Mouse (Mus musculus) kidney, adult 18-20 months (tissue): ENCODE measurements around the gene Myadml2.

Experiments used
- DNase-seq: peaks from one replicate; pipeline ENCODE4 v3.0.0; 2021

Myadml2 gene

GRCm38 (mm10) chr11:120608241-120609034, 39.5 kb downstream of the Myadml2 start, which contains the start of gene Npb:
Gene Npb, plus strand, starts transcription at chr11:120608477.
- DNase-seq, result no peak

- DNase-seq, result no peak
These were observed 41.2 kb downstream of the Myadml2 start for GRCm38 (mm10) chr11:120606764-120607163.

- DNase-seq, result no peak
These were observed 42.3 kb downstream of the Myadml2 start for GRCm38 (mm10) chr11:120605667-120606066.

GRCm38 (mm10) chr11:120603545-120603944, 44.4 kb downstream of the Myadml2 start:
- no peak for DNase-seq

GRCm38 (mm10) chr11:120600716-120601115, 47.2 kb downstream of the Myadml2 start:
- no peak for DNase-seq

GRCm38 (mm10) chr11:120598990-120599549, 48.9 kb downstream of the Myadml2 start:
- DNase-seq, result no peak

- peak; percentile 93 for DNase-seq
These were observed 49.5 kb downstream of the Myadml2 start, which contains the start of the genes Alyref and Anapc11 for GRCm38 (mm10) chr11:120598283-120598989. Gene Alyref, minus strand, starts transcription at chr11:120598365. Gene Anapc11, plus strand, starts transcription at chr11:120598421.

- peak; percentile 40 for DNase-seq
These were observed 50.4 kb downstream of the Myadml2 start for GRCm38 (mm10) chr11:120597240-120598235.
